Mouse (Mus musculus): ENCODE data around the gene Rasa1. TPM values are rescaled to one million over a fixed set of nuclear protein-coding genes. Genes with fewer than 3 reads are reported as not detected.
A peak's percentile ranks its signal among the peaks of the same experiment; 100 is the strongest.

Rasa1 gene
- polyA plus RNA-seq, 1 experiment, result 60.2 TPM

GRCm38 (mm10) chr13:85288574-85288842 is 422 bp downstream of the Rasa1 start:
- H3K36me3 ChIP-seq (ENCODE audit: control insufficient read depth, insufficient read depth, low read length, poor library complexity, severe bottlenecking), result no peaks in the 10 kb centered on the region
- H3K4me3 ChIP-seq (ENCODE audit: low read depth, low read length), result peak overlapping the region; percentile 87
- no peaks in the 10 kb centered on the region for H3K9me3 ChIP-seq (replicated peaks; ENCODE audit: control insufficient read depth, insufficient read depth, low read length, poor library complexity, severe bottlenecking)
- H3K27ac ChIP-seq (ENCODE audit: insufficient read depth, low read length), result peak overlapping the region; percentile 12
- no peaks in the 10 kb centered on the region for H3K27me3 ChIP-seq (ENCODE audit: control insufficient read depth, insufficient read depth, low read length, poor library complexity, severe bottlenecking)
- H3K4me1 ChIP-seq (ENCODE audit: control insufficient read depth, insufficient read depth, low read length), result no peaks in the 10 kb centered on the region
- peak overlapping the region; percentile 96 for H3K9ac ChIP-seq (ENCODE audit: low read depth, poor library complexity, severe bottlenecking)
- TF ChIP-seq POLR2A (IDR thresholded peaks at IDR 0.05; ENCODE audit: insufficient read depth, low read length) (no peak), CTCF (IDR thresholded peaks at IDR 0.05; ENCODE audit: low read depth, low read length) (no peak), EP300 (IDR thresholded peaks at IDR 0.05; ENCODE audit: insufficient read depth, low read depth, low read length) (no peak)

GRCm38 (mm10) chr13:85287876-85288573 is 905 bp downstream of the Rasa1 start:
- no peaks in the 10 kb centered on the region for H3K27me3 ChIP-seq (ENCODE audit: control insufficient read depth, insufficient read depth, low read length, poor library complexity, severe bottlenecking)
- peak overlapping the region; percentile 87 for H3K4me3 ChIP-seq (ENCODE audit: low read depth, low read length)
- peak overlapping the region; percentile 12 for H3K27ac ChIP-seq (ENCODE audit: insufficient read depth, low read length)
- peak overlapping the region; percentile 96 for H3K9ac ChIP-seq (ENCODE audit: low read depth, poor library complexity, severe bottlenecking)
- no peaks in the 10 kb centered on the region for H3K36me3 ChIP-seq (ENCODE audit: control insufficient read depth, insufficient read depth, low read length, poor library complexity, severe bottlenecking)
- no peaks in the 10 kb centered on the region for H3K4me1 ChIP-seq (ENCODE audit: control insufficient read depth, insufficient read depth, low read length)
- H3K9me3 ChIP-seq (replicated peaks; ENCODE audit: control insufficient read depth, insufficient read depth, low read length, poor library complexity, severe bottlenecking), result no peaks in the 10 kb centered on the region
- TF ChIP-seq POLR2A (IDR thresholded peaks at IDR 0.05; ENCODE audit: insufficient read depth, low read length) (no peak), EP300 (IDR thresholded peaks at IDR 0.05; ENCODE audit: insufficient read depth, low read depth, low read length) (no peak), CTCF (IDR thresholded peaks at IDR 0.05; ENCODE audit: low read depth, low read length) (no peak)

GRCm38 (mm10) chr13:85282626-85283025 is 6.3 kb downstream of the Rasa1 start:
- Histone ChIP-seq H3K27ac (ENCODE audit: insufficient read depth, low read length) (no peak overlapping the region), H3K9me3 (replicated peaks; ENCODE audit: control insufficient read depth, insufficient read depth, low read length, poor library complexity, severe bottlenecking) (no peaks in the 10 kb centered on the region), H3K4me3 (ENCODE audit: low read depth, low read length) (no peak overlapping the region), H3K27me3 (ENCODE audit: control insufficient read depth, insufficient read depth, low read length, poor library complexity, severe bottlenecking) (no peaks in the 10 kb centered on the region), H3K4me1 (ENCODE audit: control insufficient read depth, insufficient read depth, low read length) (no peaks in the 10 kb centered on the region), H3K36me3 (ENCODE audit: control insufficient read depth, insufficient read depth, low read length, poor library complexity, severe bottlenecking) (no peaks in the 10 kb centered on the region), H3K9ac (ENCODE audit: low read depth, poor library complexity, severe bottlenecking) (no peak overlapping the region)
- TF ChIP-seq CTCF (IDR thresholded peaks at IDR 0.05; ENCODE audit: low read depth, low read length) (no peak), POLR2A (IDR thresholded peaks at IDR 0.05; ENCODE audit: insufficient read depth, low read length) (no peak), EP300 (IDR thresholded peaks at IDR 0.05; ENCODE audit: insufficient read depth, low read depth, low read length) (no peak)

GRCm38 (mm10) chr13:85278951-85279350 is 10.0 kb downstream of the Rasa1 start:
- no peaks in the 10 kb centered on the region for H3K27me3 ChIP-seq (ENCODE audit: control insufficient read depth, insufficient read depth, low read length, poor library complexity, severe bottlenecking)
- H3K9ac ChIP-seq (ENCODE audit: low read depth, poor library complexity, severe bottlenecking), result no peak overlapping the region
- no peaks in the 10 kb centered on the region for H3K36me3 ChIP-seq (ENCODE audit: control insufficient read depth, insufficient read depth, low read length, poor library complexity, severe bottlenecking)
- TF ChIP-seq EP300 (IDR thresholded peaks at IDR 0.05; ENCODE audit: insufficient read depth, low read depth, low read length) (no peak), POLR2A (IDR thresholded peaks at IDR 0.05; ENCODE audit: insufficient read depth, low read length) (no peak), CTCF (IDR thresholded peaks at IDR 0.05; ENCODE audit: low read depth, low read length) (no peak)
- no peaks in the 10 kb centered on the region for H3K4me1 ChIP-seq (ENCODE audit: control insufficient read depth, insufficient read depth, low read length)
- H3K9me3 ChIP-seq (replicated peaks; ENCODE audit: control insufficient read depth, insufficient read depth, low read length, poor library complexity, severe bottlenecking), result no peaks in the 10 kb centered on the region
- no peak overlapping the region for H3K4me3 ChIP-seq (ENCODE audit: low read depth, low read length)
- no peak overlapping the region for H3K27ac ChIP-seq (ENCODE audit: insufficient read depth, low read length)

GRCm38 (mm10) chr13:85274572-85274971 is 14.4 kb downstream of the Rasa1 start:
- TF ChIP-seq EP300 (IDR thresholded peaks at IDR 0.05; ENCODE audit: insufficient read depth, low read depth, low read length) (no peak), CTCF (IDR thresholded peaks at IDR 0.05; ENCODE audit: low read depth, low read length) (no peak)
- Histone ChIP-seq H3K27ac (ENCODE audit: insufficient read depth, low read length) (no peak overlapping the region), H3K27me3 (ENCODE audit: control insufficient read depth, insufficient read depth, low read length, poor library complexity, severe bottlenecking) (no peaks in the 10 kb centered on the region), H3K4me3 (ENCODE audit: low read depth, low read length) (no peak overlapping the region), H3K9me3 (replicated peaks; ENCODE audit: control insufficient read depth, insufficient read depth, low read length, poor library complexity, severe bottlenecking) (no peaks in the 10 kb centered on the region), H3K4me1 (ENCODE audit: control insufficient read depth, insufficient read depth, low read length) (no peaks in the 10 kb centered on the region), H3K36me3 (ENCODE audit: control insufficient read depth, insufficient read depth, low read length, poor library complexity, severe bottlenecking) (no peaks in the 10 kb centered on the region), H3K9ac (ENCODE audit: low read depth, poor library complexity, severe bottlenecking) (no peak overlapping the region)

GRCm38 (mm10) chr13:85273788-85274187 is 15.1 kb downstream of the Rasa1 start:
- Histone ChIP-seq H3K27me3 (ENCODE audit: control insufficient read depth, insufficient read depth, low read length, poor library complexity, severe bottlenecking) (no peaks in the 10 kb centered on the region), H3K9ac (ENCODE audit: low read depth, poor library complexity, severe bottlenecking) (no peak overlapping the region), H3K9me3 (replicated peaks; ENCODE audit: control insufficient read depth, insufficient read depth, low read length, poor library complexity, severe bottlenecking) (no peaks in the 10 kb centered on the region), H3K4me3 (ENCODE audit: low read depth, low read length) (no peak overlapping the region), H3K27ac (ENCODE audit: insufficient read depth, low read length) (no peak overlapping the region), H3K4me1 (ENCODE audit: control insufficient read depth, insufficient read depth, low read length) (no peaks in the 10 kb centered on the region), H3K36me3 (ENCODE audit: control insufficient read depth, insufficient read depth, low read length, poor library complexity, severe bottlenecking) (no peaks in the 10 kb centered on the region)
- TF ChIP-seq EP300 (IDR thresholded peaks at IDR 0.05; ENCODE audit: insufficient read depth, low read depth, low read length) (no peak), CTCF (IDR thresholded peaks at IDR 0.05; ENCODE audit: low read depth, low read length) (no peak), POLR2A (IDR thresholded peaks at IDR 0.05; ENCODE audit: insufficient read depth, low read length) (no peak)
